Mouse (Mus musculus): ENCODE data around the gene Snorc.

Snorc gene

GRCm38 (mm10) chr1:87510166-87510691, 40.2 kb downstream of the Snorc start:
- DNase-seq (ENCODE audit: inconsistent ontology term) = peak; percentile 73

- DNase-seq (ENCODE audit: inconsistent ontology term) = no peak
These were observed 40.8 kb downstream of the Snorc start for GRCm38 (mm10) chr1:87510845-87511244.

GRCm38 (mm10) chr1:87520467-87520866, 50.4 kb downstream of the Snorc start:
- DNase-seq (ENCODE audit: inconsistent ontology term) = no peak

GRCm38 (mm10) chr1:87521523-87521922, 51.5 kb downstream of the Snorc start:
- DNase-seq (ENCODE audit: inconsistent ontology term) = peak; percentile 54

- no peak for DNase-seq (ENCODE audit: inconsistent ontology term)
These were observed 55.0 kb downstream of the Snorc start for GRCm38 (mm10) chr1:87525041-87525440.

Data from Muller cell, postnatal 12 days (primary cell).